Mouse (Mus musculus) Muller cell, postnatal 12 days (primary cell): ENCODE measurements at regions not wholly inside any gene's neighbourhood (a gene's known extent, or its start where the extent isn't known, plus 50 kb on each side); places are given as distances from the start of the nearest gene placed in this dataset.

Source experiments
- DNase-seq: peaks from one replicate; pipeline ENCODE4 v3.0.0-alpha.2; 2015; ENCODE audit errors: inconsistent ontology term

DNA sequence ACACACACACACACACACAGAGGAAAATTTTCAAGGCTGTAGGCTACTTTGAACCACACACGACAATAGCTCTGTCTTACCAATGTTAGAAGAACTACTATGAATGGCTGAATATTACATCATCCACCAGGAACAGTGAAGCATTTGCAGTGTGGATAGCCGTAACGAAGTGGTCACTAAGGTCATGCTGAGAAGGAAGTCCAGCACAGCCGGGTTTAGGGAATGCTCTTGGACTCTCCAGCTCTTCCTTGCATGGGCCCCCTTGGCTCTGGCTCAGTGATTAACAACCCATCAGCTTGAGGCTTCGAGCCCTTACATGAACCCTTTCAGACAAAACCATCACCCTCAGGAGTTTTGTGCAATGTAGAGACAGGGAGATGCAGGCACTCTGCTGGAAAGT, 245.3 kb downstream of the Adamts20 start:
- DNase-seq, result peak; percentile 9

DNA sequence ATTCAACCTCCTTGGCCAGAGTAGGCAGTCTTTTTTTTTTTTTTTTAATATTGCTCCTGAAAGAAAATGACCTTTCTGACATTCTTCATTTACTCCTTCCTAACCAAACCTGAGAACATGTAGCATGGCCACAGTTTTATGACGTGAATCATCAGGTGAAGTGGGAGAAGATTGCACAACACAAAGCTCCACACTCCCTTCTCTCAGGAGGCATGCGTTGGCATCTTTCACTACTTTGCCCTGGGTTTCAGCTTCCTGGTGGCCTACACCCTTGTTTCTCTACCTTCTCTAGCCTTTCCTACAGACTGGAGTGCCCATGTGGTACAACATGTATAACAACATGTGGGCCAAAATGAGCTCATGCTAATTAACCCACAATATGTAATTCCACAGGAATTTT, 248.5 kb downstream of the Adamts20 start:
- DNase-seq, result no peak

- no peak for DNase-seq
Measured at GRCm38 (mm10) chr15:94214440-94214839, 250.8 kb downstream of the Adamts20 start.

- no peak for DNase-seq
Measured at GRCm38 (mm10) chr15:94213393-94213792, 251.8 kb downstream of the Adamts20 start.

- peak; percentile 43 for DNase-seq
Measured at GRCm38 (mm10) chr15:94208476-94208875, 256.7 kb downstream of the Adamts20 start.

DNA sequence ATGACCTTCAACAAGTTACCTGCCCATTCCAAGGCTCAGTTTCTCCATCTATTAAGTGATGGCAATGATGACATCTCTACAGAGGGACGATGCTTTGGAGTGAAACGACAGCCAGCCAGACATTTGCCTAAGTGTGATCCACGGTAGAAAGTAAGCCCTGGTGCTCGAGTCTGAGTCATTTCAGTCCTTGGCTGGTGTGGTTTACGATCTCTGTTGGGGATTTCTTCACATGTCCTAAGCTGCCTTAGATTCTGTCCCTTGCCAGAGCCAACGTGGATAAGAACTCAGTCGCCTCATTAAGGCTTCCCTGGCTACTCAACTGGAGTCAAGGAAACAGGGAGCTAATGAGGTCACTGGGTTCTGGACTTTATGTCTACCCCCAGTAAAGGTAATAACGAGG, 258.8 kb downstream of the Adamts20 start:
- DNase-seq, result no peak

DNA sequence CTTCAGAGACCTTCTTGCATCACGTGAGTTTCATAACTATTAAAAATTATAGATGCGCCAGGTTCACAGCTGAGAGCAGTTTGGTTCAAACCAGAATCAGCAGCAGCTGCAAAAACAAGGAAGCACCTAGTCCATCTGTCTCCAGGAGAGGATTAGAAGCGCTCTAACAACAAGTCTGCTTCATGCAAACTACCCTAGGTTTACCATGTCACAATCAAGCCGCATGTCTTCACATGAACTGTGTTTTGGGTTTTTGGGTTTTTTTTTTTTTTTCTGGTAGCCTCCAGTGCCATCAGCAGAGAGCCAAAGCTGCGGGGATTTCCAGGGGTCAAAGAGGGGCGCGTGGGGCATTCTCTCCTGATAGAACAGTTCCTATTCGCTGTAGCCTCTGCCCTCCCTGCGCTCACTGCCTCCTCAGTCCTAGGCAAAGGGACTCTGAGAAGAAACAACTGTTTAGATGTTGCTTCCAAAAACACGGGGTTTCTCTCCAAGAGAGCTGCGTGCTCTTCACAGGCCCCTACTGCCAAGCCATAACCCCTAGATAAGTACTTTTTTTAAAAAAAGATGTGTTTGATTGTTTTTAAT, 259.8 kb downstream of the Adamts20 start:
- DNase-seq, result no peak

DNA sequence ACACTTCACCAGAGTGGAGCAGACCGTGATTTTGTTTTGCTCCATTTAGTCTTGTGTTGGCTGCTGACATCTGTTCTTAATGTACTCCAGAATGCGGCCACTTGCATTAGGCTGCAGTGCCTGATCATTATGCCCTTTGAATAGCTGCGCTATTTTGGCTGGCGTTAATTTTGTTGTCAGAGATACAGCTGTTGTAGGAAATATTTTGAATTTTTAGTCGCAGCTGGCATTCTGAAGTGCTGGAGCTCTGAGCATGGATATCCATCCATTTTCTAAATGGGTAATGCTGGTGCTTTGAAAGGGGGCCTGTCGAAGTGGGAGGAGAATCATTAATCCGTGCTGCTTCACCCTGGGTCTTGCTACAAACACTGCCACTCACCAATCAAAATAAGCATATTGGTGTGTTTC, 275.1 kb downstream of the Adamts20 start:
- no peak for DNase-seq

GRCm38 (mm10) chr15:94187588-94187987, 277.6 kb downstream of the Adamts20 start:
- DNase-seq, result no peak

GRCm38 (mm10) chr15:94183663-94184375, 281.4 kb downstream of the Adamts20 start:
- no peak for DNase-seq

DNA sequence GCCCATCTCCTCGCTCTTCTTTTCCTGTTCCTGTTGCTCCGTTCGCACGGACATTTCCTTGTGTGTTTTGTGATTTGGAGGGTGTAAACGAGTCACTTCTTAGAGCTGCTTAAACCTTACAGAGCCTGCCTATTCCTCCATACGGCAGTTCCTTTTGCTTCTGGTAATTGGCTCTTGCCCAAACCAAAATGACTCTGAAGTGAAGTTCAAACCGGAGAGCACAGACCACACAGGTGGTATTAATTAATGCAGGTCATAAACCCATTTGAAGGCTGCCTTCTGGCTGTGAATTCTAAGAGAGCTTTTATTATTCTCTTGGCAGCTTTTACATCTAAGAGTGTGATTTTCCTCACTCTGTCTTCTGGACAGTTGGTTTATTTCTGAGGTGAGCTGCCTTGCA, 291.1 kb downstream of the Adamts20 start:
- DNase-seq, result no peak

DNA sequence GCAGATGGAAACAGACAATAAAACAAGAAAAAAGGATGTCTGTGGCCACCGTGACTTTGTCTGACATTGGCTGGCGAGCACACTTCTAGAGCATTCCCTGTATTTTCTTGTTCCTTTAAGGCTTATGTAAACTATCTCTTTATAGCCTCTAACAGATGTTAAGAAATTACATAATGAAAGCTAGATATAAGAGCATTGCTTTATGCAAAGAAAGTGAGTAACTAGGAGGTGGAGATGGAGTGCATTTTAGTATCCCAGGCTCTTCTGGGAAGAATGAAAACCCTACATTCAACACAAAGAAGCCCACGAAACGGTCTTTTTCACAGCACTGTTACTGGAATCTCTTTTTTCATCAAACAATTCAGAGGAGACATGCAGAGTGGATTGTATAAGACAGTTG, 304.4 kb downstream of the Adamts20 start:
- DNase-seq, result no peak

DNA sequence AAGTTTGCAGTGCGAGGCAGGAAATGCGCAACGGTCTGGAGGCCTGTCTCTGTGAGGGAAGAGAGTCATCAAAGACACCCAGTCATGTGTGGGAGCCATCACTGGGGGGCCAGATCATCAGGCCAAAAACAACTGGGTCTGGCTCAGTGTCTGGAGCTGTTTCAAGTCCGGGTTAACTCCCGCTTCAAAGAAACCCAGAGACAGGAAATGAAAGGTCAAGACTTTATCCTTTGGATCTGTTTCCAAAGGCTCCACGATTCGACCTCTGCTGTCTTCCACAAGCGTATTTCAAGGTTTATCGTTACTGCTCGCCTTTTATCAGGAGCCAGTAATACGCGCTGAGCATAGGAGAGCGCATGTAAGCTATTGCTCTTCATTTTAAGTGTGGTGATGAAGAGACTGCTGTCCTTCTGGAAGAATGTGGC, 325.7 kb downstream of the Adamts20 start:
- DNase-seq, result no peak

DNA sequence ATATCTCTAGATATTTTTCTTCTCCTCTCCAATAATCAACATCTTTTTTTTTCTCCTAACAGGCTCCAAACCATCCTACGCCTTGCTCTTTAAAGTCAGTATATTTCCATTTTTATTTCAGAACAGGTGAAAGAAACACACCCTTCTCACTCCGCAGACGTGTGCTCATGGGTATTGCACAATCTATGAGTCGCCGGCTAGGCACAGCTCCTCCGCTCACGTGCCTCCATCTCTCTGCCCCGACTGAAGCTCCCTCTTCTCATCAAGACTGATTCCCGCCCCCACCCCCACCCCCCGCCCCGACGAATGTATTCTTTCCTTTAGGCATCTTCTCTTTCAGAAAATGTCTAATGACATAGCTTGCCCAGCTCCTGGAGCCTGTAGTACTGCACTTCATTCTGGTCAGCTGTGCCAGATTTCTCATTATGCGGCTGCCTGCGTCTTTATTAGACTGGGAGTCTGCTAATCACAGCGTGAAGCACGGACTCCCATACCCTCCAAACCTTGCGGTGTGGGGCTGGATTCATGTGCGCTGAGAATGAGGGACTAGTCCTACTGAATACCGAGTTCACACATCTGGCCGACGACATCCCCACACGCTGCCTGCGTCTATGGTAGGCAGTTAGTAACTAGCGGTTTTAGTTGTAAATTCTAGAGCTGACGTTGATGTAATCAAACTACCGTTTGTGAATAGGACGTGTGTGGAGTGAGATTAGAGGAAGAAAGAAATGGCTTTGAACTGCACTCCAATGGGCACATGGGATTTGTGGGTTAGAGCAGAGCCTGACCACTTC, 327.9 kb downstream of the Adamts20 start:
- DNase-seq, result no peak

DNA sequence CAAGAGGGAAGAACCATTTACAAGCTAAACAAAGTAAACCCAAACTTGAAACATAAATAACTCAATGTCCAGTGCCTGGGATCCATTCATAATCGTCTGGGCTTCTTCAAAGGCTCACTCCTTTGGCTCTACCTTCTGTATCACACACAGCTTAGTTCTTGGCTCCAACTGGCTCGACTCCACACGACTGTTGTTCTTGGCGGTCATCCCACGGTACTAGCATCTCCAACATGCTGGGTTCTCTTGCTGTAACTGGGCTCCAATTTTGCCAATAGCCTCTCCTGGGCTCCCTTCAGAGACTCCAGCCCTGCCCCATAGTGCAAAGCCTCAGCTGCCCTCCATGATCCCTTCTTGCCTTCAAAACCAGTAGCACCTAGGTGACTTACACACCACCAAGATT, 352.4 kb downstream of the Adamts20 start:
- peak; percentile 11 for DNase-seq

GRCm38 (mm10) chr15:94107186-94107716, 358.0 kb downstream of the Adamts20 start:
- DNase-seq, result no peak

DNA sequence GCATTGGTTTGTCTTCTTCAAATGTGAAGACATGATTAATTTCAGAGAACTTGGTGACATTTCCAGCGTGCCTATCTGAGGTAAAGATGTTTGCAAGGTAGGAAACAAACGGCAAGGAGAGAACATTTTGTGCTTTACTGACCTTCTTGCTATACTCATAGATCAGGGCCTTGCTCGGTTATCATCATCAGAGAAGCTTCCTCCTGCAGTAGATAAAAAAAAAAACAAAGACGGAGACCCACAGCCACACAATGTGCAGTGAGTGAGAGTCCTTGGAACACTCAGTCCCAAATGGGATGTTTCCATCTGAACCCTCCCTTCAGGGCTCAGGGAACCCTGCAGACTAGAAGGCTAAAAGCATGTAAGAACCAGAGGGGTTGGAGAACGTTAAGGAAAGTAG, 374.6 kb downstream of the Adamts20 start:
- no peak for DNase-seq

- DNase-seq, result no peak
Measured at GRCm38 (mm10) chr15:94089856-94090255, 375.4 kb downstream of the Adamts20 start.

DNA sequence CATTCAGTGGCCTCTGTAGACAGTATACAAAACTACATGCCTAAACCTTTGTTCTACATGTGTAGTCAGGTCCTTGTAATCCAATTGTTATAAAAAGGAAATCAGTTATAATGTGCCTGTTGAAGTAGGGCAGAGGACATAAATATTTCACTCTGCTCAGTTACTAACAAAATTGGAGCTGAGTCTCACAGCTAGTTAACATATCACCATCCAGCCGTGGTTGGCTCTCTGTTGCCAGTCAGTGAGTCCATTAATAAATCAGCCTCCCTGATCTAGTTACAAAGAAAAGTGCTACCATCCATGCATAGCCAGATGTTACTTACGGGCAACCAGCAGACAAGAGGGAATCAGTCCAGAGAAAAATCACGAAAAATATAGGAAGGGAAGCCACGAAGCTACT, 382.8 kb downstream of the Adamts20 start:
- DNase-seq, result no peak

DNA sequence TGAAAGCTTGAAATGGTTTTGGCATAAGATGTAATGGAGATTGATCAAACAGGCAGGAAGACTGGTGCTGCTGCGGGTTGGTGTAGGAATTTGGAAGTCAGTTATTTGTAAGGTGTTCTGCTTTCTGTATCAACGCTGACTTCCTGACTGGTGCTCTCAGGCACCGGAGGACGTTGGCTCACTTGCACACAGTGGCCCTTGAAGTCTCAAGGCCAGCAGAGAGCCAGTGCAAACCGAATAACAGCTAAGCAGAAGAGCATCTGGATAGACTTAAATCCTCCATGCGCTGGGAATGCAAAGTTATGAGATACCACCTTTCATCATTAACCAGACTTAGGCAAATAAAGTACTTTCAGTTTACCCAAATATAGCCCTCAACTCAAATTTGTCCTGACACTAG, 388.2 kb downstream of the Adamts20 start:
- no peak for DNase-seq

- no peak for DNase-seq
Measured at GRCm38 (mm10) chr15:94074161-94074950, 390.9 kb downstream of the Adamts20 start.

DNA sequence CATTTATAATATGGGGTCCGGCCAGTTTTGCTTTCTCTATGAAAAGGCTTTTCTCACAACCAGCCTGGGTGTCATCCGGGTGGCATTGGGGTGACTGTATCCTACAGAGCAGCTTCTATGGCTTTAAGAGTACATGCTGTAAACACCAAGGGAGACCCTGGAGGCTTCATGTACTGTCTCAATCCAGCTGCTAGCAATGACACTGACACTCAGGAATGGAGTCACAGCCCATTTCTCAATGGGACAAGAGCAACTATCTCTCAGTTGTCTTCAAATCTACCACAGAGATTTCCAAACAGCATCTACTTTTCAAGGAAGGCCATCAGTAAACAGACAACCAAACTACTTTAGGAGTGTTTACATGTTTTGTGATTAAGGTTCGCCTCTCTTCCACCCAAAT, 397.5 kb downstream of the Adamts20 start:
- DNase-seq, result no peak
